Mouse (Mus musculus) retina, postnatal 7 days (tissue): Measurements from ENCODE around the gene Gm20388.
A peak's percentile ranks its signal among the peaks of the same experiment; 100 is the strongest.

ENCODE experiments used
- DNase-seq: peaks from one replicate; pipeline ENCODE4 v3.0.0-alpha.2; 2012; ENCODE audit warnings: low read depth, low spot score

Gm20388 gene

GRCm38 (mm10) chr8:124190388-124190787 is 4279.7 kb downstream of the Gm20388 start:
- DNase-seq: no peak

- no peak for DNase-seq
These were observed 4281.6 kb downstream of the Gm20388 start for GRCm38 (mm10) chr8:124192242-124192641.

GRCm38 (mm10) chr8:124192976-124193375 is 4282.3 kb downstream of the Gm20388 start:
- DNase-seq: no peak

- DNase-seq: no peak
These were observed 4283.4 kb downstream of the Gm20388 start for GRCm38 (mm10) chr8:124193992-124194391.

- DNase-seq: no peak
These were observed 4285.6 kb downstream of the Gm20388 start for GRCm38 (mm10) chr8:124196195-124196594.

- DNase-seq: no peak
These were observed 4286.2 kb downstream of the Gm20388 start for GRCm38 (mm10) chr8:124196797-124197196.

- no peak for DNase-seq
These were observed 4287.6 kb downstream of the Gm20388 start for GRCm38 (mm10) chr8:124198230-124198629.

GRCm38 (mm10) chr8:124200400-124200799 is 4289.8 kb downstream of the Gm20388 start:
- DNase-seq: no peak

- DNase-seq: no peak
These were observed 4291.1 kb downstream of the Gm20388 start for GRCm38 (mm10) chr8:124201706-124202105.

- DNase-seq: no peak
These were observed 4292.3 kb downstream of the Gm20388 start for GRCm38 (mm10) chr8:124202895-124203294.

- DNase-seq: no peak
These were observed 4293.5 kb downstream of the Gm20388 start for GRCm38 (mm10) chr8:124204001-124204601.

- DNase-seq: no peak
These were observed 4301.5 kb downstream of the Gm20388 start for GRCm38 (mm10) chr8:124212148-124212547.

GRCm38 (mm10) chr8:124216951-124217350 is 4306.3 kb downstream of the Gm20388 start:
- no peak for DNase-seq

GRCm38 (mm10) chr8:124229883-124230282 is 4319.2 kb downstream of the Gm20388 start:
- DNase-seq: no peak

- DNase-seq: no peak
These were observed 4320.0 kb downstream of the Gm20388 start for GRCm38 (mm10) chr8:124230496-124231175.

GRCm38 (mm10) chr8:124231176-124231484 is 4320.5 kb downstream of the Gm20388 start, which contains the start of gene Galnt2:
Gene Galnt2, plus strand, starts transcription at chr8:124231391.
- DNase-seq: peak; percentile 77

- no peak for DNase-seq
These were observed 4321.0 kb downstream of the Gm20388 start for GRCm38 (mm10) chr8:124231485-124232279.

GRCm38 (mm10) chr8:124232280-124232600 is 4321.6 kb downstream of the Gm20388 start:
- no peak for DNase-seq

GRCm38 (mm10) chr8:124234496-124234895 is 4323.9 kb downstream of the Gm20388 start:
- DNase-seq: no peak

- DNase-seq: no peak
These were observed 4324.9 kb downstream of the Gm20388 start for GRCm38 (mm10) chr8:124235536-124235935.

- no peak for DNase-seq
These were observed 4328.7 kb downstream of the Gm20388 start for GRCm38 (mm10) chr8:124239350-124239749.

GRCm38 (mm10) chr8:124240932-124241331 is 4330.3 kb downstream of the Gm20388 start:
- DNase-seq: no peak

GRCm38 (mm10) chr8:124242208-124242607 is 4331.6 kb downstream of the Gm20388 start:
- no peak for DNase-seq
